9 mouse cellular contexts compared by ENCODE assay signal in the genomic region with DNA sequence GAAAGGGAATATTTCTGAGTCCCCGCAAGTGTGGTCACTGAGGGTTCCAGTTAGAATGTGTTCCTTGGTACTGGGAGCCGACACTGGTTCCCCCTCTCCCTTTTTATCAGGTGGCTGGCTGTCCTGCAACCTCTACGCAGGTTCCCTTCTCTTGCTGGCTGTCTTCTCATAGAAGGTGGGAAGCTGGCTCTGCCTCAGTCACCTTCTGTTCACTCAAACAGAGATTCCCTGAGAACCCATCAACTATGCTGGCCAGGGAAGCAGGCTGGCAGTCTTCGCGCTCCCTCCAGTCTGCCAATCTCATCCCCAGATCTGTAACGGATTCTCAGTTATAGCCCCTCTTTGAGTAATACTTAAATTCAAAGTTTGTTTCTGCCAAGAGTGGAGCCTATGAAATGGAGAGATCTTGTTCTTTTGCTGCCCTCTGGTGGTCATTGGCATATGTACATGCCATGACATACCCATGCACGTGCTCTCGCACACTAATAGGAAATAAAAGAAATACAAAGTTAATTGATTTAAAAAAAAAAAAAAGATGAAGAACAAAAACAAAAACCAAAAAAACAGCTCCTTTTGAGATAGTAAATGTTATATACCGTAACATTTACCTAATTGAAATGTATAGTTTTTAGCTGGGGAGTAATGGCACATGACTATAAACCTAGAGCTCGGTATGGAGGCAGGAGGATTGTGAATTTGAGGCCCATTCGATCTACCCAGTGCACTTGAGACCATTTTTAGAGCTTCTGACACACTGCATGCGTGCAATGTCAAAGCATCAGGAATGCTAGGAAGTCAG. TPM values are rescaled to one million over a fixed set of nuclear protein-coding genes. Genes with fewer than 3 reads are reported as not detected.
DNase-seq lines count a peak whose midpoint lies in the region; ATAC-seq and TF ChIP-seq lines count a peak whose summit lies in the region.
"Had no signal": no experiment of that assay in that cellular context is flagged by ENCODE, and none has a peak within 500 bp of the region (broad histone marks: within the 10 kb centered on the region; RNA-seq: fewer than 3 reads in every experiment).

No protein-coding gene starts in this region.

- H3K9me3 ChIP-seq in forebrain, postnatal 0 days (ENCODE audit: low read length): no peaks in the 10 kb centered on the region
- no peaks in the 10 kb centered on the region for H3K9me3 ChIP-seq in hindbrain, embryonic 14.5 days (ENCODE audit: control insufficient read depth, low read length)
- H3K9me3 ChIP-seq: lung, embryonic 15.5 days had no signal

- 32% methylated on average over 12 of the region's 12 CpGs for WGBS in forebrain, postnatal 0 days
- 41% methylated on average over 12 of the region's 12 CpGs for WGBS in hindbrain, embryonic 14.5 days

- DNase-seq in MN1 (ENCODE audit: low spot score): peak; percentile 82
- peak; percentile 79 to 83 for DNase-seq in cerebellum, adult 18-20 months
- DNase-seq in forebrain, postnatal 0 days: peak; percentile 91
- peak; percentile 91 for DNase-seq in hindbrain, embryonic 14.5 days (ENCODE audit: low spot score)
- peak; percentile 78 to 91 for DNase-seq in layer of hippocampus, postnatal 14 days (ENCODE audit: low spot score in 2 of 2)
- peak; percentile 94 for DNase-seq in lung, postnatal 36 days
- peak; percentile 89 to 90 for DNase-seq in right cerebral cortex, adult 2 months (ENCODE audit: low spot score in 2 of 2)
- peak; percentile 81 for DNase-seq in urinary bladder, postnatal 25 days (ENCODE audit: low spot score)

- H3K4me3 ChIP-seq in forebrain, postnatal 0 days (ENCODE audit: low read depth, low read length): no peak overlapping the region
- no peak overlapping the region for H3K4me3 ChIP-seq in hindbrain, embryonic 14.5 days (replicated peaks; ENCODE audit: low read length)
- H3K4me3 ChIP-seq: lung, embryonic 15.5 days had no signal

- TF ChIP-seq CTCF in forebrain, postnatal 0 days (IDR thresholded peaks at IDR 0.05; ENCODE audit: low read depth): peak; percentile 86

- H3K27ac ChIP-seq in forebrain, postnatal 0 days (ENCODE audit: low read depth, low read length): no peak overlapping the region
- H3K27ac ChIP-seq in hindbrain, embryonic 14.5 days: no peak overlapping the region
- H3K27ac ChIP-seq: lung, embryonic 15.5 days had no signal

- H3K4me2 ChIP-seq in forebrain, postnatal 0 days (ENCODE audit: low read depth): no peak overlapping the region
- no peak overlapping the region for H3K4me2 ChIP-seq in hindbrain, embryonic 14.5 days (replicated peaks)
- H3K4me2 ChIP-seq: lung, embryonic 15.5 days had no signal

- no peaks in the 10 kb centered on the region for H3K27me3 ChIP-seq in forebrain, postnatal 0 days (ENCODE audit: insufficient read depth, low read length)
- no peaks in the 10 kb centered on the region for H3K27me3 ChIP-seq in hindbrain, embryonic 14.5 days (ENCODE audit: control insufficient read depth, insufficient read depth, low read length)

- no peak overlapping the region for H3K9ac ChIP-seq in forebrain, postnatal 0 days
- H3K9ac ChIP-seq in hindbrain, embryonic 14.5 days: no peak overlapping the region
- H3K9ac ChIP-seq: lung, embryonic 15.5 days had no signal

- no peaks in the 10 kb centered on the region for H3K4me1 ChIP-seq in forebrain, postnatal 0 days (ENCODE audit: insufficient read depth)
- 0 out of 2 replicates have a peak, but pooled peaks cover 3% of the 10 kb centered on the region for H3K4me1 ChIP-seq in hindbrain, embryonic 14.5 days (replicated peaks; ENCODE audit: control insufficient read depth, insufficient read depth, low read length)

- no peaks in the 10 kb centered on the region for H3K36me3 ChIP-seq in forebrain, postnatal 0 days (ENCODE audit: insufficient read depth)
- H3K36me3 ChIP-seq in hindbrain, embryonic 14.5 days (replicated peaks; ENCODE audit: control insufficient read depth, insufficient read depth): no peaks in the 10 kb centered on the region
- H3K36me3 ChIP-seq: lung, embryonic 15.5 days had no signal

- peak; percentile 93 for ATAC-seq in forebrain, postnatal 0 days
- peak; percentile 88 for ATAC-seq in hindbrain, embryonic 14.5 days (ENCODE audit: low FRiP score)

RNA-seq across cellular contexts. Expression of gene Cxcl10, which starts 33.1 kb away (rescaled TPM):
- total RNA-seq in forebrain, postnatal 0 days (2014; rRNA removed): 0.38 and 0.86 TPM in 2 replicates
- 0.28 and 0.55 TPM in 2 replicates for polyA plus RNA-seq in forebrain, postnatal 0 days (2015; fragmentation: Nextera tagmentation; extraction: Ambion mirVana)
- 0.24 TPM in 1 of 2 replicates, not detected in the other for polyA plus RNA-seq in hindbrain, embryonic 14.5 days (2014; fragmentation: Nextera tagmentation; extraction: Ambion mirVana)
- not detected for total RNA-seq in layer of hippocampus, postnatal 14 days (2021)

RNA-seq across cellular contexts. Expression of gene Art3, which starts 50.1 kb away (rescaled TPM):
- 3.0 and 3.5 TPM in 2 replicates for total RNA-seq in forebrain, postnatal 0 days (2014; rRNA removed)
- 8.0 and 9.4 TPM in 2 replicates for polyA plus RNA-seq in forebrain, postnatal 0 days (2015; fragmentation: Nextera tagmentation; extraction: Ambion mirVana)
- 6.0 and 9.3 TPM in 2 replicates for polyA plus RNA-seq in hindbrain, embryonic 14.5 days (2014; fragmentation: Nextera tagmentation; extraction: Ambion mirVana)
- 1 to 10 TPM; 5.5 to 8.7 TPM for total RNA-seq in layer of hippocampus, postnatal 14 days (2021)

RNA-seq across cellular contexts. Expression of gene Nup54, which starts 53.3 kb away (rescaled TPM):
- 80.1 and 94.5 TPM in 2 replicates for total RNA-seq in forebrain, postnatal 0 days (2014; rRNA removed)
- polyA plus RNA-seq in forebrain, postnatal 0 days (2015; fragmentation: Nextera tagmentation; extraction: Ambion mirVana): 35.1 and 43.7 TPM in 2 replicates
- 51.5 and 59.4 TPM in 2 replicates for polyA plus RNA-seq in hindbrain, embryonic 14.5 days (2014; fragmentation: Nextera tagmentation; extraction: Ambion mirVana)
- total RNA-seq in layer of hippocampus, postnatal 14 days (2021): 10 to 100 TPM; 30.2 to 33.8 TPM

RNA-seq across cellular contexts. Expression of gene Cxcl9, which starts 53.9 kb away (rescaled TPM):
- not detected in 2 replicates for total RNA-seq in forebrain, postnatal 0 days (2014; rRNA removed)
- polyA plus RNA-seq in forebrain, postnatal 0 days (2015; fragmentation: Nextera tagmentation; extraction: Ambion mirVana): not detected in 2 replicates
- polyA plus RNA-seq in hindbrain, embryonic 14.5 days (2014; fragmentation: Nextera tagmentation; extraction: Ambion mirVana): not detected in 2 replicates
- not detected for total RNA-seq in layer of hippocampus, postnatal 14 days (2021)
- polyA plus RNA-seq: lung, embryonic 15.5 days had no signal
